Mouse (Mus musculus): ENCODE measurements around the gene Bahcc1. TPM values are rescaled to one million over a fixed set of nuclear protein-coding genes. Genes with fewer than 3 reads are reported as not detected.
A peak's percentile ranks its signal among the peaks of the same experiment; 100 is the strongest.

Gene Bahcc1
- polyA plus RNA-seq, 1 experiment from 2014 or later, result 4.6 TPM

GRCm38 (mm10) chr11:120268195-120268967, 35.6 kb downstream of the Bahcc1 start:
- peaks cover 12% of the 10 kb centered on the region for H3K36me3 ChIP-seq (ENCODE audit: control insufficient read depth, insufficient read depth)
- no peak for ATAC-seq (replicated peaks; ENCODE audit: extremely low read depth, insufficient read depth, low FRiP score)
- peaks cover 16% of the 10 kb centered on the region for H3K4me1 ChIP-seq (ENCODE audit: control insufficient read depth, insufficient read depth, low read length)
- WGBS, result 82% methylated on average over 10 of the region's 10 CpGs
- H3K27me3 ChIP-seq (ENCODE audit: control insufficient read depth, insufficient read depth, low read length), result no peaks in the 10 kb centered on the region
- no peak overlapping the region for H3K9ac ChIP-seq (ENCODE audit: low read length)
- no peaks in the 10 kb centered on the region for H3K9me3 ChIP-seq (replicated peaks; ENCODE audit: control insufficient read depth, low read length)
- no peak overlapping the region for H3K4me3 ChIP-seq (ENCODE audit: low read length)
- H3K27ac ChIP-seq (ENCODE audit: low read length), result no peak overlapping the region
- no peak overlapping the region for H3K4me2 ChIP-seq (ENCODE audit: low read depth, low read length)

DNA sequence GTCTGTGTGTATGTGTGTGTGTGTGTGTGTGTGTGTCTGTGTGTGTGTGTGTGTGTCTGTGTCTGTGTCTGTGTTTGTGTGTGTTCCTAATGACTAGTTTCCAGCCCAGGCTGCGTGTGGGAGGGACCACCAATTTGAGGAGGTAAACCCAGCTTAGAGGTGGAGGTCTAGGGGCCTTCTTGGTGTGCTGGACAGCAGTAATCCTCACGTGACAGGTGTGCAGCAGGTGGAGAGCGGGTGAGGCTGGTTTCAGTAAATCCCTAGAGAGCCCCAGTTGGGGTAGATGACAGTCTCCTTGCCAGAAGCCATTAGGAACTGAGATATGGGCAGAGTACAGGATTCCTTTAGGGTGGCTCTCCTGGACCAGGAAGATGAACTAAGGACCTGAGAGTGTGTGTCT, 36.3 kb downstream of the Bahcc1 start:
- ATAC-seq (replicated peaks; ENCODE audit: extremely low read depth, insufficient read depth, low FRiP score), result no peak
- Histone ChIP-seq H3K4me1 (ENCODE audit: control insufficient read depth, insufficient read depth, low read length) (peaks cover 15% of the 10 kb centered on the region), H3K4me2 (ENCODE audit: low read depth, low read length) (no peak overlapping the region), H3K9ac (ENCODE audit: low read length) (no peak overlapping the region), H3K9me3 (replicated peaks; ENCODE audit: control insufficient read depth, low read length) (no peaks in the 10 kb centered on the region), H3K36me3 (ENCODE audit: control insufficient read depth, insufficient read depth) (peaks cover 13% of the 10 kb centered on the region), H3K27ac (ENCODE audit: low read length) (no peak overlapping the region), H3K4me3 (ENCODE audit: low read length) (no peak overlapping the region), H3K27me3 (ENCODE audit: control insufficient read depth, insufficient read depth, low read length) (no peaks in the 10 kb centered on the region)
- 82% methylated on average over 3 of the region's 3 CpGs for WGBS

GRCm38 (mm10) chr11:120269498-120270104, 36.9 kb downstream of the Bahcc1 start:
- no peak overlapping the region for H3K27ac ChIP-seq (ENCODE audit: low read length)
- H3K36me3 ChIP-seq (ENCODE audit: control insufficient read depth, insufficient read depth), result peaks cover 16% of the 10 kb centered on the region
- no peak for ATAC-seq (replicated peaks; ENCODE audit: extremely low read depth, insufficient read depth, low FRiP score)
- H3K9ac ChIP-seq (ENCODE audit: low read length), result no peak overlapping the region
- H3K4me1 ChIP-seq (ENCODE audit: control insufficient read depth, insufficient read depth, low read length), result peaks cover 15% of the 10 kb centered on the region
- H3K4me3 ChIP-seq (ENCODE audit: low read length), result no peak overlapping the region
- WGBS, result 60% methylated on average over 8 of the region's 8 CpGs
- no peaks in the 10 kb centered on the region for H3K27me3 ChIP-seq (ENCODE audit: control insufficient read depth, insufficient read depth, low read length)
- H3K9me3 ChIP-seq (replicated peaks; ENCODE audit: control insufficient read depth, low read length), result no peaks in the 10 kb centered on the region
- no peak overlapping the region for H3K4me2 ChIP-seq (ENCODE audit: low read depth, low read length)

DNA sequence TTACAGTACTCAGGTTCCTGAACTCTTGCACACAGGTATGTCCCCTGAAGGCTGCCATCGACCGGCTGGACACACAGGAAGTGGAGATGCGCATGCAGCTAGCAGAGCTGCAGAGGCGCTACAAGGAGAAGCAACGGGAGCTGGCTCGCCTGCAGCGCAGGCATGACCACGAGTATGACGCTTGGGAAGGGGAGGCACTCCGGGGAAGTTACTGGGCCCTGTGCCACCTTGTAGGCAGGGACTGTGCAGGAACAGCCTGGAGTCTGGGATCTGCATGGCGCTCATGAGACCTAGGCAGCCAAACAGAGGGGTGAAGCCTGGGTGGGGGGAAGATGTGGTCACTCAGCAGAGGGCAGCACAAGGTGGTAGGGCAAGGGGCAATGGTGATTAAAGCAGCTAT, 46.6 kb downstream of the Bahcc1 start:
- no peaks in the 10 kb centered on the region for H3K9me3 ChIP-seq (replicated peaks; ENCODE audit: control insufficient read depth, low read length)
- H3K9ac ChIP-seq (ENCODE audit: low read length), result no peak overlapping the region
- H3K4me3 ChIP-seq (ENCODE audit: low read length), result no peak overlapping the region
- H3K27ac ChIP-seq (ENCODE audit: low read length), result no peak overlapping the region
- H3K36me3 ChIP-seq (ENCODE audit: control insufficient read depth, insufficient read depth), result peaks cover 23% of the 10 kb centered on the region
- no peak; the same call in 1 of the 2 replicates for ATAC-seq (replicated peaks; ENCODE audit: extremely low read depth, insufficient read depth, low FRiP score)
- 72% methylated on average over 11 of the region's 11 CpGs for WGBS
- peaks cover 24% of the 10 kb centered on the region for H3K4me1 ChIP-seq (ENCODE audit: control insufficient read depth, insufficient read depth, low read length)
- no peaks in the 10 kb centered on the region for H3K27me3 ChIP-seq (ENCODE audit: control insufficient read depth, insufficient read depth, low read length)
- no peak overlapping the region for H3K4me2 ChIP-seq (ENCODE audit: low read depth, low read length)

GRCm38 (mm10) chr11:120280281-120280773, 47.6 kb downstream of the Bahcc1 start:
- no peaks in the 10 kb centered on the region for H3K27me3 ChIP-seq (ENCODE audit: control insufficient read depth, insufficient read depth, low read length)
- H3K4me1 ChIP-seq (ENCODE audit: control insufficient read depth, insufficient read depth, low read length), result peaks cover 24% of the 10 kb centered on the region
- no peak overlapping the region for H3K4me3 ChIP-seq (ENCODE audit: low read length)
- no peak for ATAC-seq (replicated peaks; ENCODE audit: extremely low read depth, insufficient read depth, low FRiP score)
- H3K9ac ChIP-seq (ENCODE audit: low read length), result no peak overlapping the region
- no peaks in the 10 kb centered on the region for H3K9me3 ChIP-seq (replicated peaks; ENCODE audit: control insufficient read depth, low read length)
- WGBS, result 88% methylated on average over 25 of the region's 25 CpGs
- peaks cover 24% of the 10 kb centered on the region for H3K36me3 ChIP-seq (ENCODE audit: control insufficient read depth, insufficient read depth)
- no peak overlapping the region for H3K4me2 ChIP-seq (ENCODE audit: low read depth, low read length)
- H3K27ac ChIP-seq (ENCODE audit: low read length), result no peak overlapping the region

- H3K36me3 ChIP-seq (ENCODE audit: control insufficient read depth, insufficient read depth), result peaks cover 25% of the 10 kb centered on the region
- no peak overlapping the region for H3K4me2 ChIP-seq (ENCODE audit: low read depth, low read length)
- H3K9me3 ChIP-seq (replicated peaks; ENCODE audit: control insufficient read depth, low read length), result no peaks in the 10 kb centered on the region
- H3K9ac ChIP-seq (ENCODE audit: low read length), result no peak overlapping the region
- no peak overlapping the region for H3K4me3 ChIP-seq (ENCODE audit: low read length)
- H3K4me1 ChIP-seq (ENCODE audit: control insufficient read depth, insufficient read depth, low read length), result peaks cover 24% of the 10 kb centered on the region
- no peaks in the 10 kb centered on the region for H3K27me3 ChIP-seq (ENCODE audit: control insufficient read depth, insufficient read depth, low read length)
- 86% methylated on average over 7 of the region's 7 CpGs for WGBS
- ATAC-seq (replicated peaks; ENCODE audit: extremely low read depth, insufficient read depth, low FRiP score), result no peak
- peak overlapping the region; percentile 44; the same call in 1 of the 2 replicates for H3K27ac ChIP-seq (ENCODE audit: low read length)
Observed at GRCm38 (mm10) chr11:120280774-120281173, 48.0 kb downstream of the Bahcc1 start.

DNA sequence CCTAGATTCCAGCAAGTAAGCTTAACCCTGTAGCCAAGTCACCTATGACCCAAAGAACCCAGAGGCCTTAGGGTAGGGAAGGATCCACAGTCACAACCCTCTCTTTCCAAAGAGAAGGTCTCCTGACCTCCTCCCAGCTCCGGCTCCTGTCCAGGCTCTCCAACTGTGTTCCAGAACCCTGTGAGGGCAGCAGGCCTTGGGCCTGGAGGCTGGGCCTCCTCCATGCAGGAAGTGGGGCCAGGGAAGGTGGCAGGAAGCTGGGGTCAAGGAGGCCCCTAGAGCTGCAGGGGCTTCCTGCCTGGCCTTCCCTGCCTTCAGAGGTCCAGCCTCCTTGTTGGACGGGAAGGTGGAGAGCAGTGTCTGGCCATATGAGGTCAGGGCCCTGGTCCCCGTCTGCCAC, 48.5 kb downstream of the Bahcc1 start:
- Histone ChIP-seq H3K27me3 (ENCODE audit: control insufficient read depth, insufficient read depth, low read length) (no peaks in the 10 kb centered on the region), H3K4me1 (ENCODE audit: control insufficient read depth, insufficient read depth, low read length) (peaks cover 24% of the 10 kb centered on the region), H3K36me3 (ENCODE audit: control insufficient read depth, insufficient read depth) (peaks cover 21% of the 10 kb centered on the region), H3K9ac (ENCODE audit: low read length) (no peak overlapping the region), H3K4me3 (ENCODE audit: low read length) (no peak overlapping the region), H3K4me2 (ENCODE audit: low read depth, low read length) (no peak overlapping the region), H3K9me3 (replicated peaks; ENCODE audit: control insufficient read depth, low read length) (no peaks in the 10 kb centered on the region), H3K27ac (ENCODE audit: low read length) (peak overlapping the region; percentile 65)
- 66% methylated on average over 3 of the region's 3 CpGs for WGBS
- ATAC-seq (replicated peaks; ENCODE audit: extremely low read depth, insufficient read depth, low FRiP score), result peak; percentile 51; the same call in 1 of the 2 replicates

DNA sequence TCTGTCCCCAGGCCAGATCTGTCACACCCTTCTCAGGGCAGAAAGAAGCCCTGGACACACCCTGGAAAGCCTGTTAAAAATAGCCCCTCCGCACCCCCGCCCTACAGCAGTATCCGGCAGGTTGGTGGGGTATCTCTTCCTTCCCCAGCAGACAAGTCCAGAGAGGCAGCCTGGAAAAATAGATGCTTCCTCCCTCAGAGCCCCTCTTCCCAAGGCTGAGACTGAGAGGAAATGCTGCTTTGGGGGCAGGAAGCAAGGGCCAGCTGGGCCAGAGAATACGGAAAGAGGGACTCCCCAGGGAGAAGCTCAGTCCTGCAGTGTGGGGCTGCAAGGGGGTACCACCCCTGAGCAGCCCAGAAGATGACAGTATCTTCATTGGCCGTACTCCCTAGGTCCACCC, 50.8 kb downstream of the Bahcc1 start:
- H3K9me3 ChIP-seq (replicated peaks; ENCODE audit: control insufficient read depth, low read length), result no peaks in the 10 kb centered on the region
- H3K27ac ChIP-seq (ENCODE audit: low read length), result peak overlapping the region; percentile 58; the same call in 1 of the 2 replicates
- H3K27me3 ChIP-seq (ENCODE audit: control insufficient read depth, insufficient read depth, low read length), result no peaks in the 10 kb centered on the region
- no peak overlapping the region for H3K9ac ChIP-seq (ENCODE audit: low read length)
- no peak overlapping the region for H3K4me2 ChIP-seq (ENCODE audit: low read depth, low read length)
- no peak overlapping the region for H3K4me3 ChIP-seq (ENCODE audit: low read length)
- peaks cover 31% of the 10 kb centered on the region for H3K36me3 ChIP-seq (ENCODE audit: control insufficient read depth, insufficient read depth)
- 66% methylated on average over 5 of the region's 5 CpGs for WGBS
- H3K4me1 ChIP-seq (ENCODE audit: control insufficient read depth, insufficient read depth, low read length), result peaks cover 24% of the 10 kb centered on the region
- peak; percentile 59 for ATAC-seq (replicated peaks; ENCODE audit: extremely low read depth, insufficient read depth, low FRiP score)

DNA sequence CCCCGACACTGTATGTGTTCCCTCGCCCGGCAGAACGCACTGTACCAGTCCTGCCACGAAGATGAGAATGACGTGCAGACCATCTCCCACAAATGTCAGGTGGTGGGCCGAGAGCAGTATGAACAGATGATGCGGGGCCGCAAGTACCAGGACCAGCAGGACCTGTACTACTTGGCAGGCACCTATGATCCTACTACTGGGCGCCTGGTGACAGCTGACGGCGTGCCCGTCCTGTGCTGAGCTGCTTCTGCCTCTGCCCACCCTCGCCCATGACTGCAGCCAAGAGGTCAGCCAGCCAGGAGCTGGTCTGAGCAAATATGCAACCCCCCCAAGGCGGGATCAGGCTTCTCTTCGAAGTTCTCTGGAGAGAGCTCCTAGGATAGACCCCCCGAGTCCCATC, 56.9 kb downstream of the Bahcc1 start:
- H3K4me3 ChIP-seq (ENCODE audit: low read length), result no peak overlapping the region
- no peaks in the 10 kb centered on the region for H3K27me3 ChIP-seq (ENCODE audit: control insufficient read depth, insufficient read depth, low read length)
- no peak overlapping the region for H3K27ac ChIP-seq (ENCODE audit: low read length)
- no peak overlapping the region for H3K4me2 ChIP-seq (ENCODE audit: low read depth, low read length)
- no peak overlapping the region for H3K9ac ChIP-seq (ENCODE audit: low read length)
- peaks cover 47% of the 10 kb centered on the region for H3K36me3 ChIP-seq (ENCODE audit: control insufficient read depth, insufficient read depth)
- ATAC-seq (replicated peaks; ENCODE audit: extremely low read depth, insufficient read depth, low FRiP score), result no peak
- peaks cover 11% of the 10 kb centered on the region for H3K4me1 ChIP-seq (ENCODE audit: control insufficient read depth, insufficient read depth, low read length)
- no peaks in the 10 kb centered on the region for H3K9me3 ChIP-seq (replicated peaks; ENCODE audit: control insufficient read depth, low read length)
- 93% methylated on average over 17 of the region's 17 CpGs for WGBS
